Mouse (Mus musculus) embryonic facial prominence, embryonic 15.5 days (tissue): Measurements from ENCODE around the gene Mvb12b. TPM values are rescaled to one million over a fixed set of nuclear protein-coding genes. Genes with fewer than 3 reads are reported as not detected.

ENCODE experiments used
- ATAC-seq: fragments of 200-750 bp; cut with Nextera tagmentation; 2 replicates; pipeline ENCODE4 v1.8.0; 2017; ENCODE audit warnings: low read depth, moderate TSS enrichment; ENCODE audit not compliant: insufficient number of reproducible peaks, low FRiP score, low TSS enrichment
- H3K27ac ChIP-seq: fragments of 300-500 bp; sonication (generic); replicated peaks from 2 replicates; pipeline ENCODE4 v1.5.1; 2015; ENCODE audit warnings: mild to moderate bottlenecking, inconsistent platforms
- H3K27me3 ChIP-seq: fragments of 300-500 bp; sonication (generic); 2 replicates; pipeline ENCODE4 v1.6.1; 2015; ENCODE audit warnings: inconsistent platforms
- H3K36me3 ChIP-seq: fragments of 300-500 bp; sonication (generic); 2 replicates; pipeline ENCODE4 v1.6.1; 2015; ENCODE audit warnings: mild to moderate bottlenecking, inconsistent platforms
- H3K4me1 ChIP-seq: fragments of 300-500 bp; sonication (generic); 2 replicates; pipeline ENCODE4 v1.6.1; 2015; ENCODE audit warnings: inconsistent platforms
- H3K4me2 ChIP-seq: fragments of 300-500 bp; sonication (generic); replicated peaks from 2 replicates; pipeline ENCODE4 v1.6.1; 2015; ENCODE audit warnings: mild to moderate bottlenecking, inconsistent platforms
- H3K4me3 ChIP-seq: fragments of 300-500 bp; sonication (generic); replicated peaks from 2 replicates; pipeline ENCODE4 v1.5.1; 2015; ENCODE audit warnings: mild to moderate bottlenecking, inconsistent platforms
- H3K9ac ChIP-seq: fragments of 300-500 bp; sonication (generic); 2 replicates; pipeline ENCODE4 v1.6.1; 2015; ENCODE audit warnings: inconsistent platforms
- H3K9me3 ChIP-seq: fragments of 300-500 bp; sonication (generic); replicated peaks from 2 replicates; pipeline ENCODE4 v1.6.1; 2016; ENCODE audit warnings: inconsistent platforms
- WGBS: fragments of 180-500 bp; shearing (Covaris S2); methylation state at CpG from one replicate; pipeline ENCODE4 v1.1.7; 2015; 5-methylcytosine and 5-hydroxymethylcytosine counted together
- polyA plus RNA-seq: library from polyadenylated mRNA; unstranded; fragments of >200 nt; fragmentation: Nextera tagmentation; extraction: Ambion mirVana; gene quantifications from 2 replicates; pipeline ENCODE4 v1.2.1, GENCODE M21; 2015

Gene Mvb12b
- polyA plus RNA-seq, 1 experiment from 2014 or later, result 22.8 TPM

DNA sequence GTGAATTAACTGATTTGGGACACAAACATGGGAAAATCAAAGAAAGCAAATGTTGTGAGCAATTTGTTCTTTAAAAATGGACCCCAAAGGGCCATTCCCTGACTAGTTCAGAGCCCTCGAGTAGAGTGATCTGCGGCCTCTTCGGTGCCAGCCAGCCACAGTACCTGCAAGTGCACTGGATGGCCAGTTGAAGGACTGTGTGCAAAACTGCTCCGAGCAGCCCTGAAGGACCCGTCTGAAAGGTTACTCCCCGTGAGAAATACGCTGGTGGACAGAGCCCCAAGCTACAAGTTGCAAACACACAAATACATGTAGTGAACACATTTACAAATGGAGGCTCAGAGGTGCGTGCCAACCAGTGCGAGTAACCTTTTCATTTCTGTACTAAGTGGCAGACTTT is 98.0 kb downstream of the Mvb12b start:
- no peak for ATAC-seq
- H3K4me2 ChIP-seq, result no peak overlapping the region

GRCm38 (mm10) chr2:33789279-33789678 is 98.5 kb downstream of the Mvb12b start:
- Histone ChIP-seq H3K4me2 (no peak overlapping the region), H3K27me3 (no peaks in the 10 kb centered on the region), H3K27ac (no peak overlapping the region), H3K4me3 (no peak overlapping the region), H3K9ac (no peak overlapping the region), H3K36me3 (peaks cover 10% of the 10 kb centered on the region), H3K4me1 (peaks cover 5% of the 10 kb centered on the region; the same call in 1 of the 2 replicates), H3K9me3 (no peaks in the 10 kb centered on the region)
- 38% methylated on average over 6 of the region's 6 CpGs for whole genome bisulfite sequencing
- no peak for ATAC-seq

More for the DNA sequence above, 98.0 kb downstream of the Mvb12b start:
- Histone ChIP-seq H3K4me3 (no peak overlapping the region), H3K4me1 (peaks cover 5% of the 10 kb centered on the region; the same call in 1 of the 2 replicates), H3K27me3 (no peaks in the 10 kb centered on the region), H3K9me3 (no peaks in the 10 kb centered on the region), H3K27ac (no peak overlapping the region), H3K36me3 (peaks cover 11% of the 10 kb centered on the region), H3K9ac (no peak overlapping the region)
- WGBS, result 57% methylated on average over 9 of the region's 9 CpGs

- Histone ChIP-seq H3K9ac (no peak overlapping the region), H3K4me3 (no peak overlapping the region), H3K4me2 (no peak overlapping the region), H3K36me3 (peaks cover 6% of the 10 kb centered on the region), H3K4me1 (peaks cover 5% of the 10 kb centered on the region; the same call in 1 of the 2 replicates), H3K27ac (no peak overlapping the region), H3K27me3 (no peaks in the 10 kb centered on the region), H3K9me3 (no peaks in the 10 kb centered on the region)
- no peak for ATAC-seq
- 76% methylated on average over 7 of the region's 7 CpGs for WGBS
Observed at GRCm38 (mm10) chr2:33788851-33789250, 98.9 kb downstream of the Mvb12b start.

- no peak overlapping the region for H3K9ac ChIP-seq
- H3K9me3 ChIP-seq, result no peaks in the 10 kb centered on the region
- peaks cover 4% of the 10 kb centered on the region for H3K36me3 ChIP-seq
- 53% methylated on average over 13 of the region's 13 CpGs for WGBS
- H3K27me3 ChIP-seq, result no peaks in the 10 kb centered on the region
- ATAC-seq, result no peak
- H3K4me1 ChIP-seq, result peaks cover 5% of the 10 kb centered on the region; the same call in 1 of the 2 replicates
- no peak overlapping the region for H3K4me3 ChIP-seq
- no peak overlapping the region for H3K27ac ChIP-seq
- H3K4me2 ChIP-seq, result no peak overlapping the region
Observed at GRCm38 (mm10) chr2:33788131-33788530, 99.6 kb downstream of the Mvb12b start.

DNA sequence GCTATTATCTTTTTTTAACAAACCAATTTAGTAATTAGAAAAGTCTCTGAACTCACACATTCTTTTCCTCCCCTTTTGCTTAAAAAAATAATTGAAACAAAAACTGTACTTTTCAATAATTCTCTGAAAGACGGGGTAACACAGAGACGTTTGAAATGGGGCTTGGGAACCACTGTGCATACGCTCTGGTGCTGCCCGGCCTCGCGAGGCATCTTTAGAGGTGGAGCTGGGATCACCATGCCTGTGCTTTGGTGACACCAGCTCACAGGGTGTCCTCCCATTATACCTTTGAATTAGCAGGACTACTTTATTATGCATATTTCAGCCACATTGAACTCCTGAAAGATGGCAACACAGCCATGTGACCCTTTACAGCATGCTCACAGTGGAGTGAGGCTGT is 101.7 kb downstream of the Mvb12b start:
- no peaks in the 10 kb centered on the region for H3K9me3 ChIP-seq
- H3K4me3 ChIP-seq, result no peak overlapping the region
- H3K36me3 ChIP-seq, result peaks cover 3% of the 10 kb centered on the region; the same call in 1 of the 2 replicates
- H3K4me2 ChIP-seq, result no peak overlapping the region
- no peak overlapping the region for H3K9ac ChIP-seq
- ATAC-seq, result no peak
- no peak overlapping the region for H3K27ac ChIP-seq
- no peaks in the 10 kb centered on the region for H3K27me3 ChIP-seq
- WGBS, result 82% methylated on average over 6 of the region's 6 CpGs
- peaks cover 17% of the 10 kb centered on the region for H3K4me1 ChIP-seq

DNA sequence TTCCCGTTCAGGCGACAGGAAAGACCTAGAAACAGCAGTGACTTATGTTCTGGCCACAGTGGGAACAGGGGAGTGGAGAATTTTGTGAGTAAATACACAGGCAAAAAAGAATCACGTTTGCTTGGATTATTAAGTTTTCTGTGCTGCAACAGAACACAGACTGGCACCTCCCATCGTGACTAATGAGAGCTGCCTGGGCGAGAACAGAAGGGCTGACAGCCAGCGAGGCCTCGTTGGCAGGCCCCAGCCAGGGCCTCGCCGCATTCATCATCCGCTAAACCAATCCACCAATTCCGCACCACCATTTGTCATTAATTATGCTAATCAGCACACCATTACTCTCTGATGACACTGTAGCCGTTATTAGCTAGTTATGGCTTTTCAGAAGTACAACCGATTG is 102.2 kb downstream of the Mvb12b start:
- Histone ChIP-seq H3K27me3 (no peaks in the 10 kb centered on the region), H3K4me3 (no peak overlapping the region), H3K9me3 (no peaks in the 10 kb centered on the region), H3K9ac (no peak overlapping the region), H3K4me1 (peaks cover 17% of the 10 kb centered on the region), H3K4me2 (no peak overlapping the region), H3K27ac (0 out of 2 replicates have a peak overlapping the region, but pooled peaks have one; percentile 2), H3K36me3 (peaks cover 3% of the 10 kb centered on the region; the same call in 1 of the 2 replicates)
- 43% methylated on average over 13 of the region's 13 CpGs for WGBS
- ATAC-seq, result no peak

- H3K9me3 ChIP-seq, result no peaks in the 10 kb centered on the region
- peaks cover 3% of the 10 kb centered on the region; the same call in 1 of the 2 replicates for H3K36me3 ChIP-seq
- H3K4me1 ChIP-seq, result peaks cover 17% of the 10 kb centered on the region
- no peaks in the 10 kb centered on the region for H3K27me3 ChIP-seq
- 89% methylated on average over 1 of the region's 1 CpGs for WGBS
- no peak overlapping the region for H3K27ac ChIP-seq
- no peak overlapping the region for H3K4me2 ChIP-seq
- no peak overlapping the region for H3K9ac ChIP-seq
- no peak for ATAC-seq
- H3K4me3 ChIP-seq, result no peak overlapping the region
Observed at GRCm38 (mm10) chr2:33784721-33785120, 103.0 kb downstream of the Mvb12b start.

GRCm38 (mm10) chr2:33783419-33783818 is 104.3 kb downstream of the Mvb12b start:
- peaks cover 17% of the 10 kb centered on the region for H3K4me1 ChIP-seq
- no peak for ATAC-seq
- WGBS, result 83% methylated on average over 7 of the region's 7 CpGs
- H3K4me2 ChIP-seq, result no peak overlapping the region
- H3K4me3 ChIP-seq, result no peak overlapping the region
- H3K9me3 ChIP-seq, result peaks cover 8% of the 10 kb centered on the region
- peak overlapping the region; percentile 63 for H3K27ac ChIP-seq
- H3K36me3 ChIP-seq, result peaks cover 14% of the 10 kb centered on the region
- H3K9ac ChIP-seq, result no peak overlapping the region
- no peaks in the 10 kb centered on the region for H3K27me3 ChIP-seq

DNA sequence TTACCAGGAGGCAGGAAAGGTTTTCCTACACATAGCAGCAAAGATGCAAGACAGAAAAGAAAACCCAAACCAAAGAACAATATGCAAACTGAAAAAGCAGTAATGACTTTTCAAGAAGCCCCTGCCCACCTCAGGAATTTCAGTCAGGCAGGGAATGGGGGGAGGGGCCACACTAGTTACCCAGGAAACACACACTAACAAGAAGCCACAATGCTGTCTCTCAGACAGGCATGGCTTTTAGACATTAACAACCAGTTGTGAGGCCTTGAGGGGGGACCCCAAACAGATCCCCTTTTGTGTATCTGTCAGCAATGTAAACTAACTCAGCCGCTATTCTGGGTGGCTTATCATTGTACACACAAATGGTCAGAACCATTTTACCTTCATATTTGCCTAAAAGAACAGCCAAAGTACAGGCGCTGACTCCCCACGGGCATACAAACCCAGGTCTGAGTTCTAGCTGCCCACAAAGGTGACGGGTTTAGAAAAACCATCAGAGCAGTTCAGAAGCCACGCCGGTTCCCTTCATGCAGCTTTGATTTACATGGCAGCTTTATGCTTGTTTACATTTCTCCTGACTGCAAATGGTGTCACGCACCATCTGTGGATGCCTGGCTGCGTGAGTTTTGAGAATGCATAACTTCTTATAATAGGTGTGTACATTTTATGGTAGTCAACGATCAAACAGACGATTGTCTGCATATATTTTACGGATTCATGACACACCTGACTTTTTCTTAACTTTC is 105.9 kb downstream of the Mvb12b start:
- peaks cover 30% of the 10 kb centered on the region for H3K36me3 ChIP-seq
- 47% methylated on average over 11 of the region's 11 CpGs for WGBS
- H3K4me2 ChIP-seq, result no peak overlapping the region
- H3K27ac ChIP-seq, result 0 out of 2 replicates have a peak overlapping the region, but pooled peaks have one; percentile 28
- peaks cover 20% of the 10 kb centered on the region for H3K9me3 ChIP-seq
- H3K27me3 ChIP-seq, result no peaks in the 10 kb centered on the region
- ATAC-seq, result no peak
- no peak overlapping the region for H3K9ac ChIP-seq
- H3K4me3 ChIP-seq, result no peak overlapping the region
- peaks cover 17% of the 10 kb centered on the region for H3K4me1 ChIP-seq

- Histone ChIP-seq H3K9ac (no peak overlapping the region), H3K4me3 (no peak overlapping the region), H3K4me2 (no peak overlapping the region), H3K4me1 (peaks cover 17% of the 10 kb centered on the region), H3K27me3 (no peaks in the 10 kb centered on the region), H3K27ac (no peak overlapping the region), H3K36me3 (peaks cover 32% of the 10 kb centered on the region), H3K9me3 (peaks cover 20% of the 10 kb centered on the region)
- no peak for ATAC-seq
- 95% methylated on average over 4 of the region's 4 CpGs for WGBS
Observed at GRCm38 (mm10) chr2:33778466-33778865, 109.3 kb downstream of the Mvb12b start.

DNA sequence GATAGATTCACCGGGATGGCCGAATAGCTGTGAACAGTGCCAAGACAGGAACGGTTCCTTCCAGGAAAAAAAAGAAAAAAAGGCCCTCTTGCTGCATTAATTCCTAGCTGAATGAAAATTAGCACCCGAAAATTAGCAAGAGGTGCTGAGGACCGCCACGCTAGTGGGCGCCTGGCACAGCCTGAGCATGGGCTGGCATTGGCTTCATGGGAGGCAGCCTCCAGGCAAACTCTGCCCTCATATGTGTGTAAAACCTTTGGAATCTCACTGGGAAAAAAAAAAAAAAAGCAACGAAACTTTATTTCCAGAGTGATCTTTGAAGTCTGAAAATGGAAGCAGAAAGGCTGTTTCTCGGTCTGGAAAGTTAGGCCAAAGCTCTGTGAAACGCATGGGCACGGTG is 110.7 kb downstream of the Mvb12b start:
- H3K4me1 ChIP-seq, result peaks cover 21% of the 10 kb centered on the region
- WGBS, result 91% methylated on average over 11 of the region's 11 CpGs

DNA sequence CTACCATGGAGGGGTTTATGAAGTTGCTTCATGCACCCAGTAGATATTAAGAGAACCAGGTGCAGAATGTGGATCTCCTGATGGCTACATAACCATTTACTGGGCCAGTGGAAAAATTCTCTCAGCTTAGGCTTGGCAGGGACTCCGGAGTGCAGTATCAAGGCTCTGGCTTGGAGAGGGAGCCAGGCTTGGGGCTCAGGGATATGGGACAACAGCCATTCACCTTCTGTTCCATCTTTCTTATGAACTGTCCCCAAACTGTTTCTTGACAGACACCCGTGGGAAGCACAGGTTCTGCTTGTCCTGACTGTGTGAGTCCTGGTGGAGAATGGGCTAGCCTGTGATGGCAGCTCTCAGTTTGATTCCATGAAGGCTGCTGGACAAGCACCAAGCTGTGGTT is 112.9 kb downstream of the Mvb12b start:
- Histone ChIP-seq H3K4me3 (no peak overlapping the region), H3K4me1 (peaks cover 15% of the 10 kb centered on the region), H3K27me3 (no peaks in the 10 kb centered on the region), H3K9me3 (peaks cover 20% of the 10 kb centered on the region), H3K36me3 (peaks cover 30% of the 10 kb centered on the region), H3K27ac (no peak overlapping the region), H3K4me2 (no peak overlapping the region), H3K9ac (no peak overlapping the region)
- no peak for ATAC-seq
- whole genome bisulfite sequencing, result 83% methylated on average over 2 of the region's 2 CpGs

More for the DNA sequence above, 110.7 kb downstream of the Mvb12b start:
- H3K4me3 ChIP-seq, result no peak overlapping the region
- ATAC-seq, result no peak
- no peaks in the 10 kb centered on the region for H3K27me3 ChIP-seq
- H3K9me3 ChIP-seq, result peaks cover 20% of the 10 kb centered on the region
- H3K4me2 ChIP-seq, result no peak overlapping the region
- H3K36me3 ChIP-seq, result peaks cover 30% of the 10 kb centered on the region
- H3K9ac ChIP-seq, result no peak overlapping the region
- H3K27ac ChIP-seq, result no peak overlapping the region
